Mouse (Mus musculus) thymus, adult 2 months (tissue): ENCODE data around the gene Atp1b1.

Experiments used
- CTCF ChIP-seq: fragments of 200-500 bp; IDR thresholded peaks from 2 replicates; pipeline ENCODE4 v1.5.1; 2012; ENCODE audit warnings: mild to moderate bottlenecking, control low read depth, low read length, moderate library complexity, borderline replicate concordance; ENCODE audit not compliant: control insufficient read depth, poor library complexity, insufficient read depth; ENCODE audit errors: extremely low read depth
- POLR2A ChIP-seq: fragments of 200-500 bp; IDR thresholded peaks from 2 replicates; pipeline ENCODE4 v1.6.1; 2012; ENCODE audit warnings: mild to moderate bottlenecking, low read length, control low read depth, moderate library complexity; ENCODE audit not compliant: control insufficient read depth, poor library complexity, insufficient read depth; ENCODE audit errors: extremely low read depth

- TF ChIP-seq POLR2A (no peak), CTCF (no peak)
Measured at GRCm38 (mm10) chr1:164503140-164503730, 45.1 kb upstream of the Atp1b1 start.
